Mouse (Mus musculus) lung, embryonic 15.5 days (tissue): ENCODE measurements around the gene Myt1l. TPM values are rescaled to one million over a fixed set of nuclear protein-coding genes. Genes with fewer than 3 reads are reported as not detected.

Experiments
- ATAC-seq: fragments of 200-750 bp; cut with Nextera tagmentation; 2 replicates; pipeline ENCODE4 v1.8.0; 2017; ENCODE audit warnings: moderate number of reproducible peaks, borderline replicate concordance; ENCODE audit not compliant: low FRiP score, low TSS enrichment; ENCODE audit errors: extremely low read depth
- H3K27ac ChIP-seq: fragments of 300-500 bp; sonication (generic); 2 replicates; pipeline ENCODE4 v1.5.1; 2015; ENCODE audit warnings: moderate library complexity, mild to moderate bottlenecking, inconsistent platforms
- H3K27me3 ChIP-seq: fragments of 300-500 bp; sonication (generic); 2 replicates; pipeline ENCODE4 v1.6.1; 2015; ENCODE audit warnings: inconsistent platforms
- H3K36me3 ChIP-seq: fragments of 300-500 bp; sonication (generic); 2 replicates; pipeline ENCODE4 v1.6.1; 2015; ENCODE audit warnings: inconsistent platforms
- H3K4me1 ChIP-seq: fragments of 300-500 bp; sonication (generic); 2 replicates; pipeline ENCODE4 v1.6.1; 2015; ENCODE audit warnings: inconsistent platforms
- H3K4me2 ChIP-seq: fragments of 300-500 bp; sonication (generic); 2 replicates; pipeline ENCODE4 v1.6.1; 2015; ENCODE audit warnings: inconsistent platforms, mild to moderate bottlenecking, moderate library complexity
- H3K4me3 ChIP-seq: fragments of 300-500 bp; sonication (generic); 2 replicates; pipeline ENCODE4 v1.5.1; 2015; ENCODE audit warnings: mild to moderate bottlenecking, inconsistent platforms
- H3K9ac ChIP-seq: fragments of 300-500 bp; sonication (generic); 2 replicates; pipeline ENCODE4 v1.6.1; 2015; ENCODE audit warnings: inconsistent platforms
- H3K9me3 ChIP-seq: fragments of 300-500 bp; sonication (generic); 2 replicates; pipeline ENCODE4 v1.6.1; 2016; ENCODE audit warnings: inconsistent platforms
- WGBS: fragments of 180-500 bp; shearing (Covaris S2); methylation state at CpG from one replicate; pipeline ENCODE4 v1.1.7; 2015; 5-methylcytosine and 5-hydroxymethylcytosine counted together
- polyA plus RNA-seq: library from polyadenylated mRNA; unstranded; fragments of >200 nt; fragmentation: Nextera tagmentation; extraction: Ambion mirVana; gene quantifications from 2 replicates; pipeline ENCODE4 v1.2.1, GENCODE M21; 2015

Myt1l gene
- polyA plus RNA-seq, 1 experiment from 2014 or later = 0.27 TPM

DNA sequence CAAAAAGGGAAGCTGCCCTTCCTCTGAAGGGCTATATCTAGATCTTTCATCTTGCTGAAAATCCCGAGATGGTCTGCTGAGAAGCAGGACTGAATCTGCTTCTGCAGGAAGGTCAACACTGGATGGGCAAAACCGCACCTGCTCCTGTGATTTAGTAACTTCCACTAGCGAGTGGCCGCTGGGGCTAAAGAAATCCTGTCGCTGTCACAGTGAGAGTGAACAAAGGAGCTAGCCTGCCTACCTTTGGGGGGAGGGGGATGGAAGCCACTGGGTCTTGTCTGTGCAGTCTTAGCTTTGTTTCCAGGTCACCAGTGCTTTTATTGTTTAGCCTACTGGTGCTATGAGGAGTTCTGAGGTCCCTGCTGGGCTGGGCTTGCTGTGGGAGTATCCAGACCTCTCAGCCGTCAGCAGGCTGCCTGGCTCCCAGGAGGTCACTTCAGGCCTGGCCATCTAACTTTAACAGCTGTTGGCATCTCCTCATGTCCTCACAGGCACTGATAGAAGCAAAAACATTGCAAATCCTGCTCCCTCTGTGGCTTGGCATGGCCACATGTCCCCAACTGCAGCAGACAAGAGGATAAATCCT is 173.6 kb downstream of the Myt1l start:
- no peaks in the 10 kb centered on the region for H3K9me3 ChIP-seq
- no peak overlapping the region for H3K9ac ChIP-seq
- H3K36me3 ChIP-seq = no peaks in the 10 kb centered on the region
- H3K4me1 ChIP-seq = peaks cover 46% of the 10 kb centered on the region
- H3K27ac ChIP-seq = no peak overlapping the region
- no peak overlapping the region for H3K4me3 ChIP-seq
- 42% methylated on average over 6 of the region's 6 CpGs for WGBS
- no peak overlapping the region for H3K4me2 ChIP-seq
- no peak for ATAC-seq
- H3K27me3 ChIP-seq = no peaks in the 10 kb centered on the region

DNA sequence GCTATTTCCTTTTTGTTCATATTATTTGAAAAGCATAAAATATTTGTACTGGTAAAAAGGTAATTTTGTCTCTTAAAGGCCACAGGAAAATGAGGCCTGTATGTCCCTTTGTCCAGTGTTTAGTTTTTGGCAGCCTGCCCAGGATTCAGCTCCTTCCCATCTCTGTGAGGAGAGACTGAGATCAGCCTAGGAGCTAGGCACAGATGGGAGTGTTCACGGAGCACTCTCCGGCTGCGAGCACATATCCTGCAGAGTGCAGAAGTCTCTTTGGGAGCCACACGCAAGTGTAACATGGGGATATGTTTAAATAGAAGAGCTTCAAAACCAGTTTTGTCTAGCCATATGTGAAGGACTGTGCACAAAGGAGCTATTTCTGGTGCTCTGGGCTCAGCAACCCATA is 174.4 kb downstream of the Myt1l start:
- Histone ChIP-seq H3K36me3 (no peaks in the 10 kb centered on the region), H3K27me3 (no peaks in the 10 kb centered on the region), H3K9ac (no peak overlapping the region), H3K4me2 (no peak overlapping the region), H3K27ac (no peak overlapping the region), H3K4me1 (peaks cover 41% of the 10 kb centered on the region), H3K9me3 (no peaks in the 10 kb centered on the region), H3K4me3 (no peak overlapping the region)
- peak; percentile 80; the same call in 1 of the 2 replicates for ATAC-seq
- 19% methylated on average over 4 of the region's 4 CpGs for WGBS

DNA sequence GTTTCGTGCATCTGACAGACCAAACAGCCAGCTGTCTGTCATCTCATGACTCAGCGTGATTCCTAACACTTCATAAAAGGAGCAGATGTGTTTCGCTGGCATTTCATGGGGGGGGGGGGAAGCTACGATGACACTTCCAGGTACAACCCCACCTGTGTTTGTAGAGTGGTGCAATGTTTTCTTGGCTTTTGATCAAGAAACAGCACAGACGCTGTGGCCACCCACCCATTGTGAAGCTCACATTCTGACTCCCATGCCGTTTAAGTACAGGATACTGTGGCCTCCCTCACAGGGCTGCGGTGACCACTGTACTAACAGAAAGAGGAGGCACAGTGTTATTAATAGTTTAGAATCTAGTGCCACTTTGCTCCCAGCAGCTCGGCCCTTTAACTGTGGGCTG is 175.4 kb downstream of the Myt1l start:
- ATAC-seq = no peak
- Histone ChIP-seq H3K9me3 (no peaks in the 10 kb centered on the region), H3K36me3 (no peaks in the 10 kb centered on the region), H3K4me1 (peaks cover 32% of the 10 kb centered on the region), H3K9ac (no peak overlapping the region), H3K4me2 (no peak overlapping the region), H3K4me3 (no peak overlapping the region), H3K27me3 (no peaks in the 10 kb centered on the region), H3K27ac (no peak overlapping the region)
- WGBS = 56% methylated on average over 8 of the region's 8 CpGs

DNA sequence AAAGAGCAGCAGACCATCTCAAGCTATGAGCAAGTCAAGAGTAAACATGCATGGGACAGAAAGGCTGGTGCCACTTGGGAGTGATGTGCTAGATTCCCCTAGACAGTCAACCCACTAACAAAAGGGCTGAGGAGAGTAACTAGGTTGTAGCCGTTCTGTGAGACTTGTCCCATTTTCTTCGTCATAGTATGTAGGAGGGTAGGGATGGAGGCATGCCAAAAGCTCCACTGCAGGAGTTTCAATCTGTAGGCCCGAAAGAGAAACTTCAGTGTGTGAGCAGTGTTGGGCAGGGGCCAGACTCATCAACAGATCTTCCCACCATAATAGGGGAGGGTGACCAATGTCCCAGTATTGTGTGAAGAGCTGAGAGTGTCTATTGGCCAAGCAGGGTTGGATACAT is 178.9 kb downstream of the Myt1l start:
- Histone ChIP-seq H3K4me2 (no peak overlapping the region), H3K9me3 (no peaks in the 10 kb centered on the region), H3K27me3 (no peaks in the 10 kb centered on the region), H3K36me3 (no peaks in the 10 kb centered on the region), H3K9ac (no peak overlapping the region), H3K4me3 (no peak overlapping the region), H3K27ac (no peak overlapping the region), H3K4me1 (peaks cover 13% of the 10 kb centered on the region)
- 72% methylated on average over 3 of the region's 3 CpGs for WGBS
- ATAC-seq = no peak

DNA sequence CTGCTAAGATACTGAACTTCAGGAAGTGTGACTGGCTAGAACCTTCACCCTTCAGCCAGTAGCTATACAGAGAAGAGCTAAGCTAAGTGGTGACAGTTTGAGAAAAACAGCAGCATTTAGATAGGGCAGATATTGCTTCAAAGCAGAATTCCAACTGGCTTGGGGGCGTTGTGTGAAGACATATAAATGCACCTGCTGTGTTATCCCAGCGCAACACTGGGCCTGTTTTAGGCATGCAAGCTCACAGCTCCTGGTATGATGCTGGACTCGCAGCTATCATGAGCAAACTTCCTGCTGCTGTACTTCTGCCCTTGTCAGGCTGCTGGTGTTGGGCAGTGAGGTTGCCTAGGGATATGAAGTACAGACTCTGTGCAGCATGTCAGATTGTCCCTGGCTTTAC is 180.0 kb downstream of the Myt1l start:
- no peak for ATAC-seq
- Histone ChIP-seq H3K4me3 (no peak overlapping the region), H3K4me1 (peaks cover 5% of the 10 kb centered on the region), H3K9ac (no peak overlapping the region), H3K9me3 (no peaks in the 10 kb centered on the region), H3K4me2 (no peak overlapping the region), H3K27me3 (no peaks in the 10 kb centered on the region), H3K36me3 (no peaks in the 10 kb centered on the region), H3K27ac (no peak overlapping the region)
- 57% methylated on average over 3 of the region's 3 CpGs for WGBS

DNA sequence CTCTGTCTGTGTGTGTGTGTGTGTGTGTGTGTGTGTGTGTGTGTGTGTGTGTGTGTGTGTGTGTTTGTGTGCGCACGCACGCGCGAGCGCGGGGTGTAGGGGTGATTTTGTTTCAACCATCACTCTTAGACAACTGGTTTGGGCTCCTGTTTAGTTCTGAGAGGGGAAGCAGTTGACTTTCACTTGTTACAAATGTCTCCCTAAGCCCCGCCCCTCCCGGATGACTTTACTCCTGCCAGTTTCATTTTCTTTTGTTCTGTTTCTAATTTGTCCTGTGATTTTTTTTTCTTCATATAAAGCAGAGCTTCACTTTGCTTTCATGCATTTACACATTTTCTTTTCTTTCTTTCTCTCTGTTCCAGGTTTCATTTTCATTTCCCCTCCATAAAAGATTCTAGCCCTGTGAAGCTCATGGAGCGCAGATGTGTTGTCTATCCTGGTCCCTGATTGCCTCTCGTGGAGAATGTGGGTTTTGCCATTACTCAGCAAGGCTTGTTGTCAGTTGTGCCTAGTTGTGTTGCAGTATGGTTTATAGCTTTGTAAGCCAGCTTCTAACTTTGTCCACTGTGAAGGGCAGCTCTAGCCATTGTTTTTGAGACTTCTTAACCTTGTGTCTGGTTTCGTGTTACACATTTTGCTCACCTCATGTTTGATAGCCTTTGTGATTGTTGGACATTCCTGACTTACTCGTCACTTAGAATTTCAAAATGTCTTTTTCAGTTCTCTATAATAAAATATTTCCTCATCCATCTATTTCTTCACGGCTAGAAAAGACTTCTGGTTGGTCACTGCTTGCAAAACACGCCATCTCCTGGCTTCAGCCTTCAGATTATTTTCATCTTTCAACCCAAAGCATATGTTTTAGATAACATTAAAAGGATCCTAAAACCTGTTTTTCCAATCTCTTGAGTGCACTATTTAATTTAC is 184.9 kb downstream of the Myt1l start:
- Histone ChIP-seq H3K9me3 (no peaks in the 10 kb centered on the region), H3K4me1 (no peaks in the 10 kb centered on the region), H3K4me3 (no peak overlapping the region), H3K36me3 (no peaks in the 10 kb centered on the region), H3K27me3 (no peaks in the 10 kb centered on the region), H3K4me2 (no peak overlapping the region), H3K27ac (no peak overlapping the region), H3K9ac (no peak overlapping the region)
- 74% methylated on average over 15 of the region's 15 CpGs for WGBS
- ATAC-seq = no peak

DNA sequence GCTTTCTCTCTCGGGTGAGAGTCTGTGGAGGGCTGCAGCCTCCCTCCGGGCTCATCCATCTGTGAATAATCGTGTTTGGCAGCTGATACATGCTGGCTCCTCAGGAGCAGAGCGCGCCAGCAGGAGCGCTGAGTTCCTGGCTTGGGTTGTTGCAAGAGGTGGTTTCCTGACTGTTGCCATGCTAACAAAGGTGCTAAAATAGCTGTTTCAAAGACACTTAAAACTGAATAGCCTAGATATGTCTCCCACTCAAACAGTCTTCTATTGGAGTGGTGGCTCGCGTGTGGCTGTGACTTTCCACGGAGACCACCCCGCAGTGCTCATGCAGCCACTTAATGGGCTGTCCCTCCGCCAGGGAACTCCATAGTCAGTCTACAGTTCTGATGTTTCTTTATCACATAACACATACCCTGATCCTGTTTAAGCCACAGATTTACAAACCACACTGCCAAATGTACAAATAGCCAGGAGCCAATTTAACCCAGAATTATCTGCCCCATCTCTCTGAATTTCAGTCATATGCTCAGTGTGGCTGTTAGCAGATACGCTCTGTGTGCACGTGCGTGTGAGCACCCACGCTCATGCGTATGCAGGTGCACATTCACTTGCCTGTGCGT is 195.6 kb downstream of the Myt1l start:
- Histone ChIP-seq H3K4me3 (no peak overlapping the region), H3K36me3 (no peaks in the 10 kb centered on the region), H3K4me1 (no peaks in the 10 kb centered on the region), H3K9ac (no peak overlapping the region), H3K27ac (no peak overlapping the region), H3K27me3 (no peaks in the 10 kb centered on the region), H3K4me2 (no peak overlapping the region), H3K9me3 (no peaks in the 10 kb centered on the region)
- ATAC-seq = no peak
- 82% methylated on average over 17 of the region's 17 CpGs for WGBS

DNA sequence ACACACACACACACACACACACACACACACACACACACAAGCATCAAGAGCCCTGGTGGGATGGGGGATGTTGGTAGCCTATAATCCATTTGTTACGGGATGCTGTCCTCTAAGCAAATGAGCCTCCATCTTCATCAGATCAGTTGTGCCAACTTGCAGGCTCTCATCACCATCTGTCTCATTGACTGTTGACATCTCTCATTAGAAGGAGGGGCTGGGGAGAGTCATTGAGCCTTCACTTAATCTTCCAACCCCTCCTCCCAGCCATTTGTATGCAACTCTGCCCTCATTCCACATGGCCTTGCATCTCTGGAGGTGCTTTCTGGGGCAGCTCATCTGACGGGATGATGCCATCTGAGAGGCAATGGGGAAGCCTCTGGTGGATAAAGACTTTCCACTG is 200.1 kb downstream of the Myt1l start:
- Histone ChIP-seq H3K4me2 (no peak overlapping the region), H3K9ac (no peak overlapping the region), H3K27ac (no peak overlapping the region), H3K4me1 (no peaks in the 10 kb centered on the region), H3K27me3 (no peaks in the 10 kb centered on the region), H3K9me3 (no peaks in the 10 kb centered on the region), H3K4me3 (no peak overlapping the region), H3K36me3 (no peaks in the 10 kb centered on the region)
- WGBS = 67% methylated on average over 2 of the region's 2 CpGs
- ATAC-seq = no peak

DNA sequence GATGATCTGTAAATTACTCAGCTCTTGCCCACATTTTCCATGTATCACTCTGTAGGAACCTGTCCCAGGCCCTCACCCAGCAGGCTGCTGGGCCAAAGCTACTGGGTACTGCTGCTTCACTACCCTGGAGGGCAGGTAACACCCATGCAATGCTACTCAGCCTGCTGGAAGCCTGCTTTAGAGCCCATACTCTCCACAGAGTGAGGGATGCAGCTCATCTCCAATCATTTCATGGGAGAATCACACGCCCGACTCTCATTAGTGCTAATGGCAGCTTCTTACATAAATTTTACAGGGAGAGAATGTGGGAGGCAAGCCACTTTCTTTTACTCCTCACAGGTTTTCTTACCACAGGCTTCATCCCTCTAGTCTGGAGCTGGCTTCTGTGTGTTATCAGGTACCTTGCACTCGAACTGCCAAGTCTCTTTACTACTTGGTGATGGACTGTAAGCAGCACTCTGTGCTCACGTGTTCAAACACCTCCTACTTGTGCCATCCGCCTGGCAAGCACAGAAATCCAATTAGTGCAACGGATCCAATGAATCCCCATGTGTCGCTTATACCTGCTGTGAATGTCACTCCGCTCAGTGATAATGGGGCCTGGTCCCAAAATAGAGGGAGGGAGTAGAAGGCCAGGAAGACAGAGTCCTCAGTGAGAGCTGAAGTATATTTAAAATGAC is 212.3 kb downstream of the Myt1l start:
- WGBS = 77% methylated on average over 8 of the region's 8 CpGs
- ATAC-seq = no peak
- no peaks in the 10 kb centered on the region for H3K9me3 ChIP-seq

DNA sequence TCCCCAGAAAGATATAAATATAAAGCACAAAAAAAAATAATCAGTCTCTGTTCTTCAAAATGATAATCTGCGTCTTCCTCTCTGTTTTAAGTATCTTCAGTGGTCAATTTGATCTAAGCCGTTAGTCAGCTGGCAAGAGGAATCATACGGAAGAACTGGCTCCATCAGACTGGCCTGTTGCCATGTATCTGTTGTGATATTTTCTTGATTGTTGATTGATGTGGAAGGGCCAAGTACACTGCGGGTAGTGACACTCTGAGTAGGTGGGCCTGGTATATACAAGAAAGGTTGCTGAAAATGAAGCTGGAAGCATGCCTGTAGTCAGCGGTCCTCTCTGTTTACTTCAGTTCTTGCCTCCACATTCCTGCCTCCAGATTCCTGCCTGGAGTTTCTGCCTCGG is 213.0 kb downstream of the Myt1l start:
- WGBS = 70% methylated on average over 6 of the region's 6 CpGs
- no peak overlapping the region for H3K4me2 ChIP-seq
- H3K4me1 ChIP-seq = no peaks in the 10 kb centered on the region
- H3K4me3 ChIP-seq = no peak overlapping the region
- no peaks in the 10 kb centered on the region for H3K27me3 ChIP-seq
- no peaks in the 10 kb centered on the region for H3K9me3 ChIP-seq
- no peaks in the 10 kb centered on the region for H3K36me3 ChIP-seq
- ATAC-seq = no peak
- no peak overlapping the region for H3K27ac ChIP-seq
- H3K9ac ChIP-seq = no peak overlapping the region

More for the DNA sequence above, 212.3 kb downstream of the Myt1l start:
- H3K36me3 ChIP-seq = no peaks in the 10 kb centered on the region
- no peak overlapping the region for H3K27ac ChIP-seq
- no peak overlapping the region for H3K9ac ChIP-seq
- no peak overlapping the region for H3K4me2 ChIP-seq
- H3K4me3 ChIP-seq = no peak overlapping the region
- H3K4me1 ChIP-seq = no peaks in the 10 kb centered on the region
- H3K27me3 ChIP-seq = no peaks in the 10 kb centered on the region

DNA sequence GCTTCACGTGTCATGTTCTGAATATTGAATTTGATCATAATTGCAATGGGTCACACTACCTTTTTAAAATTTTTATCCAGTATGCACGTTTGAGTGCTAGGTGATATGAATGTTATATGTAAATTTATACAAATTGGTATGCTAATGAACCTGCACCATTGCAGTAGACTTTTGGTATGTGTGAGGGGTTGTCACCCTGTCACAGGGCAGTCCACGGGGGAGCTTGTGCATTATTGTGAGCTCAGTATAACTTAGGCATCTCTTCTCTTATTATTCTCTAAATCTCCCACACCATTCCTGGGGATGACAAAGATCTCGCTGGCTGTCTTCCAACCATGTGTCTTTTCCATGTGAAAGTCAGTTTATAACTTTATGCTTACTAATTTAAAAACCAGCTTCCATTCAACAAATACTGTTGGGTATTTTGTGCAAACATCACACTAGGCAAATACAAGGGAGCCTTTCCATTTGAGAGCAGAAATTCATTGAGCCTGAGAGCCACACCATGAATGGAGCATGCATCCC is 222.5 kb downstream of the Myt1l start:
- Histone ChIP-seq H3K9me3 (no peaks in the 10 kb centered on the region), H3K4me1 (no peaks in the 10 kb centered on the region), H3K9ac (no peak overlapping the region), H3K4me3 (no peak overlapping the region), H3K27ac (no peak overlapping the region), H3K27me3 (no peaks in the 10 kb centered on the region), H3K36me3 (no peaks in the 10 kb centered on the region), H3K4me2 (no peak overlapping the region)
- ATAC-seq = no peak
- WGBS = 70% methylated on average over 4 of the region's 4 CpGs
